Mouse (Mus musculus) stomach, embryonic 16.5 days (tissue): ENCODE measurements around the gene Nup62. TPM values are rescaled to one million over a fixed set of nuclear protein-coding genes. Genes with fewer than 3 reads are reported as not detected.

Experiments used
- ATAC-seq: fragments of 200-750 bp; cut with Nextera tagmentation; 2 replicates; pipeline ENCODE4 v1.8.0; 2017; ENCODE audit warnings: moderate number of reproducible peaks, moderate TSS enrichment; ENCODE audit not compliant: insufficient read depth, low FRiP score
- H3K27ac ChIP-seq: fragments of 300-500 bp; sonication (generic); 2 replicates; pipeline ENCODE4 v1.5.1; 2014; ENCODE audit warnings: low read length
- H3K27me3 ChIP-seq: fragments of 300-500 bp; sonication (generic); 2 replicates; pipeline ENCODE4 v1.6.1; 2014; ENCODE audit warnings: low read length, control low read depth, mixed read lengths; ENCODE audit not compliant: control insufficient read depth, insufficient read depth
- H3K36me3 ChIP-seq: fragments of 300-500 bp; sonication (generic); 2 replicates; pipeline ENCODE4 v1.6.1; 2014; ENCODE audit warnings: low read length; ENCODE audit not compliant: control insufficient read depth, insufficient read depth
- H3K4me1 ChIP-seq: fragments of 300-500 bp; sonication (generic); 2 replicates; pipeline ENCODE4 v1.6.1; 2014; ENCODE audit warnings: low read length, control low read depth, mixed read lengths; ENCODE audit not compliant: control insufficient read depth, insufficient read depth
- H3K4me2 ChIP-seq: fragments of 300-500 bp; sonication (generic); 2 replicates; pipeline ENCODE4 v1.6.1; 2014; ENCODE audit warnings: low read depth, low read length, mixed read lengths
- H3K4me3 ChIP-seq: fragments of 300-500 bp; sonication (generic); replicated peaks from 2 replicates; pipeline ENCODE4 v1.5.1; 2014; ENCODE audit warnings: mild to moderate bottlenecking, low read length
- H3K9ac ChIP-seq: fragments of 300-500 bp; sonication (generic); 2 replicates; pipeline ENCODE4 v1.6.1; 2014; ENCODE audit warnings: low read length
- H3K9me3 ChIP-seq: fragments of 300-500 bp; sonication (generic); replicated peaks from 2 replicates; pipeline ENCODE4 v1.6.1; 2016; ENCODE audit warnings: low read length, control low read depth; ENCODE audit not compliant: control insufficient read depth
- WGBS: fragments of 180-500 bp; shearing (Covaris S2); extraction: QIAGEN DNeasy Blood & Tissue Kit; methylation state at CpG from one replicate; pipeline ENCODE4 v1.1.7; 2014; 5-methylcytosine and 5-hydroxymethylcytosine counted together
- polyA plus RNA-seq: library from polyadenylated mRNA; unstranded; fragments of >200 nt; fragmentation: Nextera tagmentation; extraction: Ambion mirVana; gene quantifications from 2 replicates; pipeline ENCODE4 v1.2.1, GENCODE M21; 2015

Nup62 gene
- polyA plus RNA-seq, 1 experiment from 2014 or later = 73.8 TPM

- under 1% methylated on average over 29 of the region's 33 CpGs for WGBS
- peak overlapping the region; percentile 66 for H3K4me3 ChIP-seq
- H3K27me3 ChIP-seq = no peaks in the 10 kb centered on the region
- peaks cover 40% of the 10 kb centered on the region for H3K4me1 ChIP-seq
- peaks cover 15% of the 10 kb centered on the region for H3K36me3 ChIP-seq
- H3K9ac ChIP-seq = peak overlapping the region; percentile 84
- H3K4me2 ChIP-seq = peak overlapping the region; percentile 93
- H3K27ac ChIP-seq = peak overlapping the region; percentile 97
- no peaks in the 10 kb centered on the region for H3K9me3 ChIP-seq
- ATAC-seq = peak; percentile 23
Observed at GRCm38 (mm10) chr7:44850146-44850545, 34.3 kb downstream of the Nup62 start.

DNA sequence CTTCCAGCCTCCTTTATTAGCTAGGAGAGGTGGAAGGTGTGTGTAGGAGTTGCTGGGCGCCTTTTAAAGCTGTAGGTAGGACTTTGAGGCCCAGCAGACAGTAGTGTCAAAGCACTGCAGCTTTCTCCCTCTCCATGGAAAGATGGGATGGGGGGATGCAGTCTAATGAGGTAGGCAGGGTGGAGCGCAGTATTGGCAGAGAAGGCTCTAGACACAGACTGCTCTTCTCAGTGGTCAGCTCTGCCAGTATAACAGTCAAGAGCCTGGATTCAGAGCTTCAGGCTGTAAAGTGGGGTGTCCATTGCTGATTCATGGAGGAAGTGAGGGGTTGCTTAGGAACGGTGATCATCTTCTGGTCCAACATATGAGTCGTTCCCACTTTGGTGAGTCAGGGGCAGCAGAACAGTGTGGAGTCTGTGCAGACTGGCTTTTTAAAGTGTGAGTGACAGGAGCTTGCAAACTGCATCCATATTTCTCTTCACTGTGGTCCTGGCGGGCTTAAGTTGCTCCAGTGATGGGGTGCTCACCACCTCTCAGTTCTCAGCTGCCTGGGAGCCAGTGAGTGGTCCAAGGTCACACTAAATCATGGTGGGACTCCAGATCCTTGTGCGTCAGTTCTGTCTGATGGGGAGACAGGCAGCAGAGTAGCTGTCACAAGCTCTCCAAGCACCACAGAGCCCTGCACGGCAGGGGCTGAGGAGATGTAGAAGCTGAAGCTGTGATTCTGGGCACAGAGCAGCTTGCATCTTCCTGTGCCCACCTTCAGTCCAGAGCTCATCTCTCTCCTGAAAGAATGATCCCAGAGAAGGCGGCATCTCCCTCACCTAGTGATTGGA, 35.1 kb downstream of the Nup62 start:
- ATAC-seq = no peak
- peak overlapping the region; percentile 93 for H3K4me2 ChIP-seq
- peaks cover 7% of the 10 kb centered on the region for H3K36me3 ChIP-seq
- peaks cover 46% of the 10 kb centered on the region for H3K4me1 ChIP-seq
- H3K9ac ChIP-seq = peak overlapping the region; percentile 84
- H3K9me3 ChIP-seq = no peaks in the 10 kb centered on the region
- no peaks in the 10 kb centered on the region for H3K27me3 ChIP-seq
- H3K4me3 ChIP-seq = peak overlapping the region; percentile 66
- 77% methylated on average over 8 of the region's 8 CpGs for WGBS
- peak overlapping the region; percentile 97 for H3K27ac ChIP-seq

DNA sequence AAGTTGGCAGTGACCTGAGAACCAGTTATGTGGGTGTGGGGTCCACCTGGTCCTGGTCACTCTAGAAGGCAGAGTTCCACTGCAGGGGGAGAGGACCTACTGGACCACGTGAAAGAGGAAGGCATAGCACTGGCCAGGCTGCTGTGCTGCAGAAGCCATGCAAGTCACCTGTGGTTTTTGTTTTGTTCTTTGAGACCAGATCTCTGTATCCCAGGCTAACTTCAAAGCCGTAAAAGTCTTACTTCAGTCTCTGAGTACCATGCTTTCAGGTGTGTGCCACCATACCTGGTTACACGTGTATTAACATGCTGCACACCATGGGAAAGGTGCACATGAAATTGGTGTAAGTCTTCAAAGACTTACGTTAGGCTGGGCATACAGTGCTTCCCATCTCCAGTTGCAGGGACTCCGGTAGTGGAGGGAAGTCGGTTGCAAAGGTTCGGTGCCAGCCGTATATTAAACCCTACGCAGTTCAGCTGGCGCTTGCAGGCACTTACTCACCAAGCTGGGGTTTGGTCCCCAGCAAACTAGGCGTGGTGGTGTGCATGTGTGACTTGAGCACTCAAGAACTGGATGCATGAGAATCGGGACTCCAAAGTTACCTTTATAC, 35.8 kb downstream of the Nup62 start:
- H3K4me1 ChIP-seq = peaks cover 52% of the 10 kb centered on the region
- H3K36me3 ChIP-seq = 0 out of 2 replicates have a peak, but pooled peaks cover under 1% of the 10 kb centered on the region
- WGBS = 88% methylated on average over 12 of the region's 12 CpGs
- ATAC-seq = no peak
- H3K9me3 ChIP-seq = no peaks in the 10 kb centered on the region
- H3K4me3 ChIP-seq = no peak overlapping the region
- no peak overlapping the region for H3K4me2 ChIP-seq
- H3K9ac ChIP-seq = no peak overlapping the region
- H3K27me3 ChIP-seq = no peaks in the 10 kb centered on the region
- H3K27ac ChIP-seq = no peak overlapping the region

- 88% methylated on average over 36 of the region's 36 CpGs for WGBS
- no peak overlapping the region for H3K4me2 ChIP-seq
- H3K4me1 ChIP-seq = peaks cover 50% of the 10 kb centered on the region
- no peak overlapping the region for H3K4me3 ChIP-seq
- no peaks in the 10 kb centered on the region for H3K9me3 ChIP-seq
- H3K36me3 ChIP-seq = no peaks in the 10 kb centered on the region
- H3K27ac ChIP-seq = no peak overlapping the region
- no peak for ATAC-seq
- H3K27me3 ChIP-seq = no peaks in the 10 kb centered on the region
- H3K9ac ChIP-seq = 0 out of 2 replicates have a peak overlapping the region, but pooled peaks have one; percentile 20
Observed at GRCm38 (mm10) chr7:44852259-44853027, 36.6 kb downstream of the Nup62 start.

GRCm38 (mm10) chr7:44853065-44853464, 37.2 kb downstream of the Nup62 start:
- Histone ChIP-seq H3K27me3 (no peaks in the 10 kb centered on the region), H3K36me3 (no peaks in the 10 kb centered on the region), H3K4me2 (no peak overlapping the region), H3K9me3 (no peaks in the 10 kb centered on the region), H3K4me1 (peaks cover 49% of the 10 kb centered on the region), H3K27ac (no peak overlapping the region), H3K4me3 (no peak overlapping the region), H3K9ac (0 out of 2 replicates have a peak overlapping the region, but pooled peaks have one; percentile 20)
- ATAC-seq = no peak
- WGBS = 90% methylated on average over 2 of the region's 2 CpGs

- Histone ChIP-seq H3K9me3 (no peaks in the 10 kb centered on the region), H3K4me3 (peak overlapping the region; percentile 63), H3K9ac (peak overlapping the region; percentile 77), H3K4me2 (peak overlapping the region; percentile 93), H3K27me3 (no peaks in the 10 kb centered on the region), H3K27ac (peak overlapping the region; percentile 98), H3K4me1 (peaks cover 51% of the 10 kb centered on the region), H3K36me3 (no peaks in the 10 kb centered on the region)
- 26% methylated on average over 26 of the region's 26 CpGs for WGBS
- no peak for ATAC-seq
Observed at GRCm38 (mm10) chr7:44853596-44854355, 37.9 kb downstream of the Nup62 start.

- Histone ChIP-seq H3K27ac (peak overlapping the region; percentile 98), H3K9me3 (no peaks in the 10 kb centered on the region), H3K4me3 (peak overlapping the region; percentile 63), H3K36me3 (no peaks in the 10 kb centered on the region), H3K4me1 (peaks cover 51% of the 10 kb centered on the region), H3K9ac (peak overlapping the region; percentile 77), H3K27me3 (no peaks in the 10 kb centered on the region), H3K4me2 (peak overlapping the region; percentile 93)
- ATAC-seq = peak; percentile 76
- WGBS = under 1% methylated on average over 45 of the region's 45 CpGs
Observed at GRCm38 (mm10) chr7:44854356-44855031, 38.6 kb downstream of the Nup62 start.

- H3K4me2 ChIP-seq = peak overlapping the region; percentile 93
- H3K27ac ChIP-seq = peak overlapping the region; percentile 98
- no peaks in the 10 kb centered on the region for H3K36me3 ChIP-seq
- peak overlapping the region; percentile 63 for H3K4me3 ChIP-seq
- peaks cover 51% of the 10 kb centered on the region for H3K4me1 ChIP-seq
- H3K9ac ChIP-seq = peak overlapping the region; percentile 77
- WGBS = 43% methylated on average over 10 of the region's 10 CpGs
- no peaks in the 10 kb centered on the region for H3K27me3 ChIP-seq
- peak; percentile 2; the same call in 1 of the 2 replicates for ATAC-seq
- H3K9me3 ChIP-seq = no peaks in the 10 kb centered on the region
Observed at GRCm38 (mm10) chr7:44855036-44855435, 39.1 kb downstream of the Nup62 start.
